Mouse (Mus musculus) cerebellum, adult 18-20 months (tissue): ENCODE measurements at regions not wholly inside any gene's neighbourhood (a gene's known extent, or its start where the extent isn't known, plus 50 kb on each side); places are given as distances from the start of the nearest gene placed in this dataset.
A peak's percentile ranks its signal among the peaks of the same experiment; 100 is the strongest.
"Not testable (repeated sequence)": the region's sequence is repeated elsewhere in the genome, so short reads cannot be mapped to it uniquely, and the experiment has no call there.

ENCODE experiments used
- DNase-seq, 2 experiments: peaks; one replicate each; pipeline ENCODE4 v3.0.0; 2021

- no peak for DNase-seq
Observed at GRCm38 (mm10) chr10:99320797-99321196, 57.8 kb downstream of the Dusp6 start.

GRCm38 (mm10) chr10:99323358-99323757 lies 60.3 kb downstream of the Dusp6 start:
- no peak for DNase-seq

GRCm38 (mm10) chr10:99327501-99327900 lies 64.5 kb downstream of the Dusp6 start:
- DNase-seq, result no peak

GRCm38 (mm10) chr10:99328568-99328967 lies 65.5 kb downstream of the Dusp6 start:
- no peak for DNase-seq

GRCm38 (mm10) chr10:99329469-99329868 lies 66.4 kb downstream of the Dusp6 start:
- no peak for DNase-seq

GRCm38 (mm10) chr10:99330519-99330918 lies 67.5 kb downstream of the Dusp6 start:
- no peak for DNase-seq

GRCm38 (mm10) chr10:99331876-99332275 lies 68.8 kb downstream of the Dusp6 start:
- no peak for DNase-seq

- DNase-seq, result no peak
Observed at GRCm38 (mm10) chr10:99333831-99334230, 70.8 kb downstream of the Dusp6 start.

GRCm38 (mm10) chr10:99336091-99336490 lies 73.1 kb downstream of the Dusp6 start:
- no peak for DNase-seq

GRCm38 (mm10) chr10:99338790-99339189 lies 75.8 kb downstream of the Dusp6 start:
- not testable (repeated sequence) for DNase-seq

GRCm38 (mm10) chr10:99339291-99339912 lies 76.4 kb downstream of the Dusp6 start:
- peak; percentile 31 to 60 for DNase-seq

GRCm38 (mm10) chr10:99340057-99340456 lies 77.0 kb downstream of the Dusp6 start:
- DNase-seq, result not testable (repeated sequence)

- peak; percentile 64 to 69 for DNase-seq
Observed at GRCm38 (mm10) chr10:99349125-99349716, 86.2 kb downstream of the Dusp6 start.

- no peak for DNase-seq
Observed at GRCm38 (mm10) chr10:99353541-99354292, 90.7 kb downstream of the Dusp6 start.

- DNase-seq, result no peak
Observed at GRCm38 (mm10) chr10:99354352-99354751, 91.3 kb downstream of the Dusp6 start.

GRCm38 (mm10) chr10:99355303-99355702 lies 92.3 kb downstream of the Dusp6 start:
- DNase-seq, result no peak

GRCm38 (mm10) chr10:99356221-99356620 lies 93.2 kb downstream of the Dusp6 start:
- no peak for DNase-seq

GRCm38 (mm10) chr10:99356883-99357282 lies 93.9 kb downstream of the Dusp6 start:
- no peak for DNase-seq

- no peak for DNase-seq
Observed at GRCm38 (mm10) chr10:99357347-99357746, 94.3 kb downstream of the Dusp6 start.

GRCm38 (mm10) chr10:99358256-99358655 lies 95.2 kb downstream of the Dusp6 start:
- no peak for DNase-seq

- DNase-seq, result no peak
Observed at GRCm38 (mm10) chr10:99359439-99359866, 96.4 kb downstream of the Dusp6 start.

- DNase-seq, result not testable (repeated sequence)
Observed at GRCm38 (mm10) chr10:99360601-99361000, 97.6 kb downstream of the Dusp6 start.

- DNase-seq, result no peak
Observed at GRCm38 (mm10) chr10:99366162-99366561, 103.1 kb downstream of the Dusp6 start.

- no peak for DNase-seq
Observed at GRCm38 (mm10) chr10:99367757-99368156, 104.7 kb downstream of the Dusp6 start.
